Mouse (Mus musculus) ES-Bruce4 (cell line): Measurements from ENCODE around the gene Olfr1161.

Experiments
- CTCF ChIP-seq: IDR thresholded peaks from one replicate; pipeline ENCODE4 v1.8.1; 2011; ENCODE audit warnings: low read depth, low read length
- EP300 ChIP-seq: IDR thresholded peaks from 2 replicates; pipeline ENCODE4 v1.6.1; 2011; ENCODE audit warnings: low read depth, low read length; ENCODE audit not compliant: insufficient read depth
- POLR2A ChIP-seq: IDR thresholded peaks from one replicate; pipeline ENCODE4 v1.8.1; 2011; ENCODE audit warnings: low read length; ENCODE audit not compliant: insufficient read depth

- TF ChIP-seq EP300: no peak
- TF ChIP-seq CTCF: no peak
- no peak for TF ChIP-seq POLR2A
Observed at GRCm38 (mm10) chr2:87974563-87974962, 48.0 kb upstream of the Olfr1161 start, which contains the start of gene Olfr74.
